Mouse (Mus musculus) testis, postnatal 10 days (tissue): ENCODE measurements around the gene Sept3.

Source experiments
- DNase-seq: peaks from one replicate; pipeline ENCODE4 v3.0.0; 2021; ENCODE audit warnings: low spot score

The Sept3 gene

DNA sequence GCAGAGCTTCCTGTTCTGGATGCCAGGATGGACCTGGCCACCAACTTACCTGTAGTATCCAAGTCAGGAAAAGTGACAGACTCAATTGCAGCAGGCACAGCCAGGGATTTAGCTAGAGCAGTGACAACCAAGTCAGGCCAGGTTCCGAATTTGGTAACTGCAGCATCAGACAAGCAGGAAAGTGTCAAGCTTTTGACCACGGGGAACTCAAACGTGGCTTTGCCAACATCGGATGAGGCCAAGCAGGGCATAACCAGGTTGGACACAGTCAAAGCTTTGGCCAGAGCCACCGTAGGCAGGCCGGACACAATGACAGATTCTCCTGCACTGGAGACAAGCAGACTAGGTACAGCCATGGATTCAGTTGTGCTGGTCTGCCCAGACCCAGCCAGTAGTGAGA, 2.4 kb upstream of the Sept3 start:
- no peak for DNase-seq

- no peak for DNase-seq
Observed at GRCm38 (mm10) chr15:82274927-82275901, 521 bp downstream of the Sept3 start.

DNA sequence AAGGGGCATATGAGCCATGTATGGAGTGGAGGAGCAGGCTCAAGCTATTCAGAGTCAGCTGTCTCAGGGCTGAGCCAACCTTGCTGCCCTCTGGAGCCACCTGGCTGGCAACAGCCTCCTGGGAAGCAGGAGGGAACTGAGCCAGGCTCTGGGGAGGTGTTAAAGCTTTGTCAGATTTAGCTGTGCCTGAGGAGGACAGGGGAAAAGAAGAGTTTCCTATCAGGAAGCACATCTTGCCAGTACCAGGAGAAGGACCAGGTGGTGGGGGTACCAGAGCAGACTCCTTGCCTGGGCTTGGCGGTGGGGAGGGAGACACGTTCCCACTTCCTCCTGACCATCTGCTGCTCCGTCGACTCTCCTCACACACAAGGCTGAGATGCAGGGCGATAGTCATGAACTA, 2.9 kb downstream of the Sept3 start:
- DNase-seq, result no peak

GRCm38 (mm10) chr15:82280638-82281037, 5.9 kb downstream of the Sept3 start:
- no peak for DNase-seq

GRCm38 (mm10) chr15:82286157-82286556, 11.5 kb downstream of the Sept3 start:
- no peak for DNase-seq

DNA sequence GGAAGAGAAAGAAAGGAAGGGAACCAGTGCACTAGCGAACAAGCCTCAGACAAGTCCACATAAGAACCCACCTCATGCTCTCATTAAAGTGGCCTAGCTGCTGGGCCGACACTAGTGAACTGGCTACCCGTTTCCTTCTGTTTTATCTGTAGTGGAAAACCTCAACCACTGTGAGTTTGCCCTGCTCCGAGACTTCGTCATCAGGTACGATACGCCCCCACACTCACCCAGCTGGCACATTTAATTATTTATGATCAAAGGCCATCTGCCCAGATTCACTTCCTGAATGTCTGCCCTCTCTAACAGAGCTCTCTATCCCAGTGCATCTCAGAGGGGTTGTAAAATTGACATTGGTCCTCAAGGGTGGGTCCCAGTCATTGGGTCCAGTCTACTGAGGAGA, 15.6 kb downstream of the Sept3 start:
- no peak for DNase-seq

GRCm38 (mm10) chr15:82292851-82293250, 18.2 kb downstream of the Sept3 start:
- no peak for DNase-seq

GRCm38 (mm10) chr15:82293271-82293711, 18.6 kb downstream of the Sept3 start:
- DNase-seq, result no peak

DNA sequence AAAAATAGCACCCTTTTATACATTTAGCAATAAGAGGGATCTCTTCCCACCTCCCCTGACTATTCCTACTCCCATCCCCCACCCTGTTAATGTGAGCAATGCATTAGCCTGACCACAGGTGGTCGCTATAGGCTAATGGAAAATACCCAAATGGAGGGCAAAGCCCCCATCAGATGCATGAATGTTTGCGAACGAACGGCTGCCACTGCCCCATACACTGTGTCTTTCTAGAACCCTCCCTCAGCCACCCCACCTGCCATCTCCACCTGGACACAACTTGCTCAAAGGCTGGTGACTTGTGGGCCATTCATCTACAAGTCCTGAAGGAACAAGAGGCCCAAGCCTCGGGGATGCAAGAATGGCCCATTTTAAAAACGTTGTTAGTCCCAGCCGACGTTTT, 19.4 kb downstream of the Sept3 start:
- no peak for DNase-seq

GRCm38 (mm10) chr15:82298764-82299561, 24.3 kb downstream of the Sept3 start, which contains the start of gene Wbp2nl:
Wbp2nl (plus strand) TSS chr15:82298954.
- DNase-seq, result peak; percentile 67

- DNase-seq, result no peak
Observed at GRCm38 (mm10) chr15:82307107-82307506, 32.4 kb downstream of the Sept3 start.

GRCm38 (mm10) chr15:82308416-82308815, 33.7 kb downstream of the Sept3 start:
- DNase-seq, result no peak

GRCm38 (mm10) chr15:82317839-82318238, 43.1 kb downstream of the Sept3 start:
- no peak for DNase-seq

- DNase-seq, result no peak
Observed at GRCm38 (mm10) chr15:82319613-82320012, 44.9 kb downstream of the Sept3 start.

- no peak for DNase-seq
Observed at GRCm38 (mm10) chr15:82322195-82322594, 47.5 kb downstream of the Sept3 start.

DNA sequence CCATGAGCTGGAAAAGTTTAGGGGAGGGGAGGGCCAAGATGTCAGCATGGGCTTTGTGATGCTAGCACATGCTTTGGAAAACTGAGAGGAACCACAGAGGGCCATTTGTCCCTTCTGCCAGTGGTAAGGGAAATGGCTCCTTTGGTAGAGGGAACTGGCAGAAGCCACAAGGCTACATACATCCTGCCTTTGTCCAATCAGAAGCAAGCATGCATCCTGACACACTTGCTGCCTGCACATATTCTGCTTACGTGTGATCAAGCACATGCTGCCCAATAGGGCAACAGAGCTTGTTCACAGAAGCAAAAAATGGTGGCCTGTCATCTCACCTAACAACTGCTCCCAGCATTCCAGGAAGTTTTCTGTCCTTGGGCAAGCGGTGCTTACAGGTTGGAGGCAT, 50.7 kb downstream of the Sept3 start:
- DNase-seq, result no peak

DNA sequence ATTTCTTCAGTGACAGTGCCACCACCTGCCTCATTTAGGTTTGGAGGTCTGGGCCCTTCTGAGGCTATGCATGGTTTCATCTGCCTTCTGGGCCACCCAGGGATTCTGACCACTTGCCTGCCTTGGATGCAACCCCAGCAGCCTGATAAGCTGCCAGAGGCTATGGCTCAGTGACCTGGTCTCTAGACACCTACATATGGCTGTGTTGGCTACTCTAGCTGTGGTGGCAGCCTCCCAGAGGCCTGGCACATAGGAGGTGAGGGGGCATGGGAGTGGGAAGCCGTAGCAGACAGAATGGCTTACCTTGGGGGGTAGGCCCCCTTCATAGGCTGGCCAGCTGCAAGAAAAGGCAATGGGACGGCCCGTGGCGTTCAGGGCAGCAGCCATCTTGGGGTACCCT, 60.5 kb downstream of the Sept3 start:
- DNase-seq, result no peak

DNA sequence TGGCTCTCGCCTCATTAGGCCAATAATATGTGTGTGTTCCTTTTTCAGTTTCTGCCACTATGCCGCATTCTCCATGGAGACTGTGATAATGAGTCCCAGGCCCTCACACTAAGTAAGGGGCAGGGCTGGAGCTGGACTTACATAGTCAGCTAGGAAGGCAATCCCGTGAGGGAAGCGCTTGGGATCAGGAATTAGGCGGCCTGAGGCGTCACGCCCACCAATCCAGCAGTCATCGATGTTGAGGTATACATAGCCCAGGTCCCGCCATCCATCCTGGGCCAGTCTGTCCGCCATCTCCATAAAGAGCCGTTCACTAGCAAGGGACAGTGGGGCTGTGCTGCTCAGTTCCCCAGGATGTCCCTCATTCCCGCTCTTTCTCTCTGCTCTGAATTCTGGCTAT, 61.9 kb downstream of the Sept3 start:
- no peak for DNase-seq

DNA sequence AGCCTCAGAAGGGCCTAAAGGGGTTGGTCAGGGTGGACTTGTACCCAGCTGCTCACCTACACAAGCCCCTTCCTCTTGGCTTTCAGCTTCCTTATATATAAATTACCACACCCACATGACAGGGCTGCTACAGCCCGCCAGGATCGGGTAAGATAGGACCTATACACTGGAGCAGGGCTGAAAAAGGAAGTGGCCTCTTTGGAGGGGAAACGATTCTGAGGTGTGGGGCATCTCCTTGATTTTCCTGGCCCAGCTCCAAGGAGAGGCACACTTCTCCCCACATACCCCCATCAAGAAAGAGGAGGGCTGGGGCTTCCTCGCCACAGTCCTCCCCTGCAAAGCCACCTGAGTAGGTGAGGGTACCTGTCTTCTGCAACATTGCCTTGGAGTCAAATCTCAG, 63.2 kb downstream of the Sept3 start:
- peak; percentile 52 for DNase-seq

- peak; percentile 98 for DNase-seq
Observed at GRCm38 (mm10) chr15:82338593-82339112, 64.0 kb downstream of the Sept3 start, which contains the start of the genes Naga, Pheta2 and Smdt1. Naga (minus strand) TSS chr15:82338925. Pheta2 (plus strand) TSS chr15:82338942. Smdt1 (plus strand) TSS chr15:82338959.

DNA sequence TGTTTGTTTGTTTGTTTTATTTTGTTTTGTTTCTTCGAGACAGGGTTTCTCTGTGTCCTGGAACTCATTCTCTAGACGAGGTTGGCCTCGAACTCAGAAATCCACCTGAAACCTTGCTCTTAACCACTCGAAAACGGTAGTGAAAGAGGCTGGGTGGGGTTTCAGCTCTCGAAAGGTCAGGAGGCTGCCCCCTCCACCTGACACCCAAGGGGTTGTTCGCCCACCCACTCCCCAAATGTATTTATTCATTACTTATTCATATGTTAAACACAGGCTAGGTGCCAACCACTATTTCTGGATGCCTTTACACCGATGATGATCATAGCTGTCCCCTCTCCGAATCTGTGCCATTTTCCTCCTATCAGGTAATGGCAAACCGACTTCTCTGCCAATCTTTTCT, 64.5 kb downstream of the Sept3 start:
- DNase-seq, result peak; percentile 47

DNA sequence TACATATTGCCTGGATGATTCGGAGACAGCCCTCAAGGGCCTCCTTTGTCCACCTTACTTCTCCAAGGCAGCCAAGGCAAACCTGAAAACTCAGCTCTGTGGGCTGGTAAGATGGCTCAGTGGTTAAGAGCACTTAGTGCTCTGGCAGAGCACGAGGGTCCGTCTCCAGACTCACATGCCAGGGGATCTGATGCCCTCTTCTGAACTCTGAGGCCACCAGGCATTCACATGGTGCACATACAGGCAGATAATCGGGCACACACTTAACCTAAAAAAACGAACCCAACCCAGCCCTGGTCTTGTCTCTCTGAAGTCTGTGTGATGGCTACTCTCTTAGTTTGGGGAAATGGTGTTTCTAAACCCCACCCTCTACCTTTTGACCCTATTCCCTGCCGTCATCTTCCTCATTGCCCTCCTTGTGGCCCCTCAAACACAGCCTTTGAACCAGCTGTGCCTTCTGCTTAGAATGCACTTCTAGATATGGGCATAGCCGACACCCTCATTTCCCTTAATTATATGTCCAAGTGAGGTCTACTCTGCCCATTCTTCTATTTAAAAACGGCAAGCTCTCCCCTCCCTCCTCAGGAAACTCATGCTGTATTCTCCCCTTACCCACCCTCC, 65.1 kb downstream of the Sept3 start:
- DNase-seq, result no peak
